Mouse (Mus musculus) left cerebral cortex, postnatal 25 days (tissue): ENCODE results near the gene Tomm6. TPM values are rescaled to one million over a fixed set of nuclear protein-coding genes. Genes with fewer than 3 reads are reported as not detected.

ENCODE experiments used
- DNase-seq, 2 experiments: peaks; one replicate each; pipeline ENCODE4 v3.0.0; 2022; ENCODE audit warnings: low spot score in 2 of 2, mixed read lengths in 1 of 2
- intact Hi-C: fragments of 180-260 bp; cut with DNase I; formaldehyde crosslinking; loops from one replicate; pipeline ENCODE4 v1.15.1; 2025
- total RNA-seq, 2 experiments: library from RNA; stranded (reverse); gene quantifications; 2 replicates each; pipeline ENCODE4 v1.2.3; 2021

Tomm6 gene
- total RNA-seq, 2 experiments from 2014 or later: 209 to 215 TPM

DNA sequence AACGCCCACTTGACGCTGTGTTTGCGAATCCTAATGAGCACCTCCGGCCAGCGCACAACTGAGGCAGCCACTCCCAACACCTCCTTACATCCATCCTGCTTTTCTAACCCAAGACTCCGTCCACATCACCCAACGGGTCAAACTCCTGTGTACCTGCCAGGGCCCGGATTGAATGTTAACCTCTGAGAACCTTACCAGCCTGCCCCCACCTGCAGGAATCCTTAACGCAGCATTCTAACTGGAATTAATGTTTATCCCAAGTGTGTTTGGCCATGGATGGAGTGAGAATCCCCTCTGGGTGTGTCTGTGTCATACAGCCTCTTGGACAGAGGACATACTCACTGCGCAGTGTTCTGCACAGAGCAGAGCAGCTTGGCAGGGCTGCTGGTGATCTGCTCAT, 10.0 kb upstream of the Tomm6 start:
- DNase-seq: no peak

GRCm38 (mm10) chr17:47695337-47695710, 7.1 kb upstream of the Tomm6 start:
- intact Hi-C loops: no loop called here
- DNase-seq: peak in 1 of 2 experiments; percentile 38

More for the DNA sequence above, 10.0 kb upstream of the Tomm6 start:
- intact Hi-C loops: no loop called here

DNA sequence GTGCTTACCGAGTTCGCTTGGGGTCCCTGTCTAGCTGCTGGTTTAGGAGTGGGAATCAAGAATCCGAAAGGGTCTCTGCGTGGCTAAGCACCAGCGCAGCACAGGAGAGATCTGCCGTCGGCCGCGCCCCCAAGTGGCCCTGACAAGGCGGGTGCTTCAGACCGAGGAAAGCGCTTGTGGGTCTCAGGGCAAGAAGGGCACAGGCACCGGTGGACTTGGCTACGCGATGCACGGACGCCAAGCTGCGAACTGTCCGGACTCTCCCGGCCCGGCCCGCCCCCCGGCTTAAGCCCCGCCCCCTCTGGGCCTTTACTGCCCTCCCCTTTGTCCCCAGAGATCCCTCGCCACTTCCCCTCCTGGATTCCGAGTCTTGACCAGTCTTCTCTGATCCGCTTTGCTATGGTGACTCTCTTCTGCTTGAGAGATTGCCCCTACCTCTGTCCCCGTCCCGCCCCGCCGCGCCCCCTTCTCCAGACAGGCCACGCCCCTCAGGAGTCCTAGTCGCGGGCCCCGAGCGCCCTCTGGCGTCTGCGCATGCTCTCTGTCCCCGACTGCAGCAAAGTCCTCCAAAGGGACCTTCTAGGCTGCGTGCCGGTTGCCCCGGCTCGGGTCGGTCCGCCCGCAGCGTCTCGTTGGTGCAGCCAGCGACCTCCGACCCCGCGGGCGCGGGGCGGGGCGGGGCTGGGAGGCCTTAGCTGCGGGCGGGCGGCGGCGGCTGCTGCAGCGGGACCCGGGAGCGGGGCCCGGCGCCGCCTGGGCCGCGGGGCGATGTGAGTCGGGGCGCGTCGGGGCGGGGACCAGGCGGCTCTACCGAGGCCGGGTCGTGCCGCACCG, 6.5 kb upstream of the Tomm6 start, which contains the start of gene Prickle4:
Gene Prickle4, minus strand, starts transcription at position 234 of the 834 bp plus-strand sequence.
- intact Hi-C loops: loop anchor here (5.0 kb wide), 2 partner anchors 322 to 408 kb away; no protein-coding TSS in a partner anchor
- peak; percentile 96 to 97 for DNase-seq

DNA sequence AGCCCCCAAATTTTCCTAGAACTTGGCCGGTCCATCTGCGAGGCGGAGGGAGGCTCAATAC, 6.1 kb upstream of the Tomm6 start, which contains the start of gene Gm21981:
Gene Gm21981, minus strand, starts transcription at position 14 of the 61 bp plus-strand sequence.
- intact Hi-C loops: loop anchor here (5.0 kb wide), 2 partner anchors 322 to 408 kb away; no protein-coding TSS in a partner anchor
- DNase-seq: no peak

- intact Hi-C loops: loop anchor here (5.0 kb wide), 2 partner anchors 322 to 408 kb away; no protein-coding TSS in a partner anchor
Measured at GRCm38 (mm10) chr17:47693671-47694441, 5.7 kb upstream of the Tomm6 start.

GRCm38 (mm10) chr17:47691650-47692049, 3.5 kb upstream of the Tomm6 start:
- intact Hi-C loops: loop anchor here (5.0 kb wide), 2 partner anchors 319 to 411 kb away; no protein-coding TSS in a partner anchor
- DNase-seq: no peak

More at GRCm38 (mm10) chr17:47693671-47694441, 5.7 kb upstream of the Tomm6 start:
- no peak for DNase-seq

DNA sequence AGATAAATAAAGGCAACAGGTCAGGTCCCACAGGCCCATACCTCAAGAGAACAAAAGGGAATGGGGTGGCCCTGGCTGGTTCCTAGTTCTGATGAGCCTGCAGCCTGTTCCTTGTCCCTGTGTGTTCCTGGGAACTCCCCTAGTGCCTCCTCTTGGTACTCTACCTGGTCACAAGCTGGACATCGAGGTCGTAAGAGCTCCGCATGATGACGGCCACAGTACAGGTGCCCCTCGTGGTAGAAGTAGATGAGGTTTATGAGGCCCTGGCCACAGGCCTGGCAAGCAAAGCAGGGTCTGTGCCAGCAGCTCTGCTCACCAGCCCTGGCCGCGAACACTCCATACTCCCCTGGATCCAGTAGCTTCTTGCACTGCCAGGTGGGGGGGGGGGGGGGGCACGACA, 1.7 kb upstream of the Tomm6 start:
- intact Hi-C loops: loop anchor here (2.0 to 5.0 kb wide), 4 partner anchors 78 to 412 kb away; partner anchors contain the start of genes Bysl, Ccnd3, Gm20517 and Med20
- no peak for DNase-seq

DNA sequence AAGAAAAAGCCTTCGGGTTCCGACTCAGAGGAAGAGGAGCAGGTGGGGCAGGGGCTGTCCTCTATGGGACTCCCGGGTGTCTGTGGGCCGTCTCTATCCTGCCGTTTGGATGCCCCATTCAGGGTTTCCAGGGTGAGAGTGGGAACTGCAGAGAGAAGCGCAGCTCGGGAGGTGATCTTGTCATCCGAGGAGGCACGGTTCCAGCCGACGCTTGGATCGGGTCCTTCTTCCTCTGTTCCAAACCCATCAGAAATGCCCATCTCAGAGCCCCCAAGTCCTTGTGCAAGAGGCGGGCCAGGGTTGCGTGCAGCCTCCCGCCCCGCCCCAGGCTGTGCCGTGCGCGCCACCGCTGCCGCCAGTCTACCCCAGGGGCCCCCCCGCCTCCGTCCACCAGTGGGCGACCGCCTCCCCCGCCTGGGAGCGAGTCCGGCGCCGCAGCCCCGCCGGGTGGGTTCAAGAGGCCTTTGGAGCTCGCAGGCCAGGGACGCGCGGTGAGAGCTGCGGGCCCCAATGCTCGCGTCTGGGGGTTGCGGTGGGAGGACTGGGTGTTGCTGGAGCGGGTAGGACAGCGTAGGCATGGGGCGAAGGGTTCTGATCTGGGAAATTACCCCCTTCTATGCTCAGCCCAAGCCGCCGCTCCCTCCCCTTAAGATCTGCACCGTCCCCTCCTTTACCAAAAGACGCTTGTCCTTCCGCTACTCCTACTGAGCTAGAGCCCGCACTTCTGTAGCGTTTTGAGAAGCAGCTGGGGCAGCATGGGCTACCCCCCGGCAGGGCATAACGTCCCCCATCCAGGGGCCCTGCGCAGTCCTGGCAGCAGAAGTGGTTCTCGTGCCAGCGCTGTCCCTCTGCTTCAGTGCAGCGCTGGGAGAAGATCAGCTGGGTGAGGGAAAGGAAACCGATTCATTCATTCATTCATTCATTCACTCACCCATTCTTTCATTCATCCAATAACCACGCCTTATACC, 706 bp upstream of the Tomm6 start, which contains the start of gene Frs3:
Gene Frs3, plus strand, starts transcription at position 423 of the 968 bp plus-strand sequence.
- intact Hi-C loops: loop anchor here (1.0 to 5.0 kb wide), 3 partner anchors 60 to 184 kb away; partner anchors contain the start of genes Bysl, Ccnd3, Gm20517 and Med20
- DNase-seq: peak; percentile 81 to 82

- DNase-seq: peak; percentile 96 to 98
- intact Hi-C loops: loop anchor here (1.0 to 5.0 kb wide), 3 partner anchors 58 to 183 kb away; partner anchors contain the start of genes Bysl, Ccnd3, Gm20517 and Med20
Measured at GRCm38 (mm10) chr17:47687409-47688343, 510 bp downstream of the Tomm6 start.

DNA sequence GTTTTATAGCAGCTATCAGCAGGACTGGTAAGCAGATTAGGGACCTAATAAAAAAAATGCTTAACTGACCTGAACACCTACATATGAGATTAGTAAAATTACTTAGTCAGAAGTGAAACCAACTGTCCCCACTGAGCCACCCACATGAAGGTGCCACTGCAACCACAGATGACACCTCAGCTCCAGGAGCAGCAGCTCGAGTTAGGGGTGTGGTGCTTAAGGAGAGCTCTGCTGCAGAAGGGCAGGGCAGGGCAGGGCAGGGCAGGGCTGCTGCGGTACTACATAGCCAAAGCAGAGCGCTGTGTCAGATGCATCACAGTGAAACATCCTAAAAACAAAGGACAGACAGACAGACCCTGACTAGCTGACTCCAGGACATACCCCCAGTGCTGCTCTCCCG, 5.3 kb downstream of the Tomm6 start:
- intact Hi-C loops: no loop called here
- DNase-seq: no peak

GRCm38 (mm10) chr17:47678702-47679101, 9.5 kb downstream of the Tomm6 start:
- intact Hi-C loops: no loop called here
- DNase-seq: no peak

- intact Hi-C loops: no loop called here
- no peak for DNase-seq
Measured at GRCm38 (mm10) chr17:47678238-47678637, 9.9 kb downstream of the Tomm6 start.

GRCm38 (mm10) chr17:47676581-47676980, 11.6 kb downstream of the Tomm6 start:
- peak; percentile 79 to 85 for DNase-seq
- intact Hi-C loops: loop anchor here (1.0 kb wide), 1 partner anchor 30 kb away; no protein-coding TSS in a partner anchor

DNA sequence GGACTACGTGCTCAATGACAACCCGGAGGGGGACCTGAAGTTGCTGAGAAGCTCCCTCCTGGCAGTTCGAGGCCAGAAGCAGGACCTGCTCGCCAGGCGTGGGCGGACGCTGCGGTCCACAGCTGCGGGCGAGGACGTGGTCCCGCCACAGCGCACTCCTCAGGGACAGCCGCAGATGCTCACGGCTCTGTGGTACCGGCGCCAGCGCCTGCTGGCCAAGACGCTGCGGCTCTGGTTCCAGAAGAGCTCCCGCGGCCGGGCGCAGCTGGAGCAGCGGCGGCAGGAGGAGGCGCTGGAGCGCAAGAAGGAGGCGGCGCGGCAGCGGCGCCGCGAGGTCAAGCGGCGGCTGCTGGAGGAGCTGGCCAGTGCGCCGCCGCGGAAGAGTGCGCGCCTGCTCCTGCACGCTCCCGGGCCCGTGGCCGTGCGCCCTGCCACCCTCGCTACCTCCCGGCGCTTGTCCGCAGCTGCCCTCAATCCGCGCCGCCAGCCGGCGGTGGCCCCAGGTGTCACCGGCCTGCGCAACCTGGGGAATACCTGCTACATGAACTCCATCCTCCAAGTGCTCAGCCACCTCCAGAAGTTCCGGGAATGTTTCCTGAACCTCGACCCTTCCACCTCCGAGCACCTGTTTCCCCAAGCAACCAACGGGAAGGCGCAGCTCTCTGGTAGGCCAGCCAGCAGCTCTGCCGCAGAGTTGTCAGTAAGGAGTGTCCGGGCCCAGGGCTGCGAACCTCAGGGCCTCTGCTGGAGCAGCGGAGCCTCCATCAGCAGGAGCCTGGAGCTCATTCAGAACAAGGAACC, 15.7 kb downstream of the Tomm6 start:
- intact Hi-C loops: no loop called here
- peak; percentile 53 to 57 for DNase-seq

- peak in 1 of 2 experiments; percentile 48 for DNase-seq
- intact Hi-C loops: no loop called here
Measured at GRCm38 (mm10) chr17:47671988-47672310, 16.2 kb downstream of the Tomm6 start.

DNA sequence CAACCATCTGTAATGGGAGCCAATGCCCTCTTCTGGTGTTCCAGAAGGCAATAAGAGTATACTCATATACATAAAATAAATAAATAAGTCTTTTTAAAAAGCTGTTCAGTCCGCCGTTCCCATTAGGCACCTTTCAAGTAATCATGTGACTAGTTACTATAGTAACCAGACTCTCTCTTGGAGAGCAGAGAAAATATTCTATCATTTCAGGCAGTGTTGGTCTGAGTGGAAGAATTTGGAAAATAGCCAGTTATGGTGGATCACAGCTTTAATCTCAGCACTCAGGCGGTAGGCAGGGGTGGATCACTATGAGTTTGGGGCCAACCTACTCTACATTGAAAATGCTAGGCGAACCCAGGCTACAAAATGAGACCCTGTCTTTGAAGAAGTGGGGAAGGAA, 19.0 kb downstream of the Tomm6 start:
- intact Hi-C loops: no loop called here
- no peak for DNase-seq

DNA sequence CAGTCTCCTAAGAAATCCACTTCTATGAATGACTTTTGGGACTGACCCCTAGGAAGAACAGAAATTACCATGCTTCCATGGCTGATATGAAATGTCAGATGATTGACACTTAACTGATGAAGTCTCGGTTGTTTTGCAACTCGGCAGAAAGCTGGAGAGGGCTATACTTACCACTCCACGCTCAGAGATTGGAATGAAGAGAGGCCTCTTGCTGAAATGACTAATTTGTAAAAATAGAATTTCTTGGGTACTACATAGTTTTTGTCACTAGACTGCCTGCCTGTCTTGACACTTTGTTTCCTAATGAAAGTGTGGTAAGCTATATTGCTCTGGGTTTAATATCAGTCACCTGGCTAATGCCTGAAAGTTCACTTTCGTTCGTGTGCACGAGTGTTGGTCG, 23.7 kb downstream of the Tomm6 start:
- DNase-seq: no peak
- intact Hi-C loops: no loop called here
